34 mouse cellular contexts compared by ENCODE assay signal in the genomic region with DNA sequence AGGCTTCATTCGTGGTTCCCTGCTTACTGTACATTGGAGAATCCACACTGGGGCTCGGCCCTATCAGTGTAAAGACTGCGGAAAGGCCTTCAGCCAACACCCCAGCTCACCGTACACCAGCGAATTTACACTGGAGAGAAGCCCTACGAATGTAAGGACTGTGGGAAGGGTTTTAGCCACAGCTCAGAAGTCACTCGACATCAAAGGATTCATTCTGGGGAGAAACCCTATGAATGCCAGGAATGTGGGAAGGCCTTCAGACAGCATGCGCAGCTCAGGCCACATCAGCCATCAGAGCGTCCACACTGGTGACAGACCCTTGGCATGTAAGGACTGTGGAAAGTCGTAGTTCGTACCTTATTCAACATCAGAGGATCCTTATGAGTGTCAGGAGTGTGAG. TPM values are rescaled to one million over a fixed set of nuclear protein-coding genes. Genes with fewer than 3 reads are reported as not detected.
"Had no signal": no experiment of that assay in that cellular context is flagged by ENCODE, and none has a peak within 500 bp of the region (broad histone marks: within the 10 kb centered on the region; RNA-seq: fewer than 3 reads in every experiment).

No protein-coding gene starts in this region.

- H3K9ac ChIP-seq: limb, embryonic 12.5 days; limb, embryonic 13.5 days; limb, embryonic 15.5 days; liver, embryonic 12.5 days; liver, embryonic 13.5 days; liver, embryonic 14.5 days; liver, embryonic 15.5 days; liver, postnatal 0 days; lung, embryonic 14.5 days; lung, embryonic 15.5 days; midbrain, embryonic 12.5 days; midbrain, embryonic 13.5 days; midbrain, embryonic 15.5 days; neural tube, embryonic 12.5 days had no signal

- H3K27ac ChIP-seq: limb, embryonic 10.5 days; limb, embryonic 12.5 days; limb, embryonic 13.5 days; limb, embryonic 15.5 days; liver, embryonic 12.5 days; liver, embryonic 13.5 days; liver, embryonic 14.5 days; liver, embryonic 15.5 days; lung, embryonic 15.5 days; macrophage; midbrain, embryonic 10.5 days; midbrain, embryonic 12.5 days; midbrain, embryonic 13.5 days; midbrain, embryonic 15.5 days; neural tube, embryonic 12.5 days had no signal

- H3K4me2 ChIP-seq: limb, embryonic 12.5 days; limb, embryonic 13.5 days; limb, embryonic 15.5 days; liver, embryonic 11.5 days; liver, embryonic 12.5 days; liver, embryonic 13.5 days; liver, embryonic 15.5 days; lung, embryonic 14.5 days; lung, embryonic 15.5 days; midbrain, embryonic 11.5 days; midbrain, embryonic 12.5 days; midbrain, embryonic 13.5 days; midbrain, embryonic 15.5 days; neural tube, embryonic 12.5 days had no signal

- H3K4me1 ChIP-seq: limb, embryonic 10.5 days; limb, embryonic 12.5 days; limb, embryonic 13.5 days; limb, embryonic 15.5 days; liver, embryonic 12.5 days; liver, embryonic 13.5 days; liver, embryonic 15.5 days; lung, embryonic 15.5 days; midbrain, embryonic 10.5 days; midbrain, embryonic 12.5 days; midbrain, embryonic 13.5 days; midbrain, embryonic 15.5 days; neural tube, embryonic 12.5 days had no signal

- H3K27me3 ChIP-seq: limb, embryonic 12.5 days; limb, embryonic 13.5 days; limb, embryonic 15.5 days; liver, embryonic 12.5 days; liver, embryonic 13.5 days; liver, embryonic 15.5 days; lung, embryonic 15.5 days; megakaryocyte, embryonic 14.5 days; midbrain, embryonic 12.5 days; midbrain, embryonic 13.5 days; midbrain, embryonic 15.5 days; neural tube, embryonic 12.5 days had no signal

- H3K4me3 ChIP-seq: limb, embryonic 10.5 days; limb, embryonic 12.5 days; limb, embryonic 13.5 days; limb, embryonic 15.5 days; liver, embryonic 12.5 days; liver, embryonic 13.5 days; liver, embryonic 15.5 days; lung, embryonic 15.5 days; megakaryocyte, embryonic 14.5 days; midbrain, embryonic 10.5 days; midbrain, embryonic 12.5 days; midbrain, embryonic 13.5 days; midbrain, embryonic 15.5 days; myocyte; neural tube, embryonic 12.5 days had no signal

- H3K9me3 ChIP-seq: limb, embryonic 10.5 days; limb, embryonic 12.5 days; limb, embryonic 13.5 days; limb, embryonic 15.5 days; liver, embryonic 12.5 days; liver, embryonic 13.5 days; liver, embryonic 15.5 days; lung, embryonic 15.5 days; megakaryocyte, embryonic 14.5 days; midbrain, embryonic 10.5 days; midbrain, embryonic 12.5 days; midbrain, embryonic 13.5 days; midbrain, embryonic 15.5 days; neural tube, embryonic 12.5 days had no signal

- DNase-seq: left cerebral cortex, postnatal 4 days; liver; liver, embryonic 13.5 days; liver, postnatal 0 days; lung, adult 18-20 months; lung, adult 2 months; lung, embryonic 14.5 days; lung, postnatal 10 days; lung, postnatal 14 days; lung, postnatal 36 days; lung, postnatal 4 days; midbrain, embryonic 14.5 days had no signal

- ATAC-seq: liver, embryonic 12.5 days; liver, postnatal 0 days; lung, postnatal 0 days; midbrain, embryonic 13.5 days; midbrain, embryonic 15.5 days; midbrain, embryonic 16.5 days had no signal

RNA-seq across cellular contexts. Expression of a gene that starts 5.7 kb away (rescaled TPM):
- total RNA-seq: midbrain, postnatal 0 days; monocyte, adult 5-6 weeks had no signal
